8 mouse cellular contexts compared by ENCODE assay signal in the genomic region with DNA sequence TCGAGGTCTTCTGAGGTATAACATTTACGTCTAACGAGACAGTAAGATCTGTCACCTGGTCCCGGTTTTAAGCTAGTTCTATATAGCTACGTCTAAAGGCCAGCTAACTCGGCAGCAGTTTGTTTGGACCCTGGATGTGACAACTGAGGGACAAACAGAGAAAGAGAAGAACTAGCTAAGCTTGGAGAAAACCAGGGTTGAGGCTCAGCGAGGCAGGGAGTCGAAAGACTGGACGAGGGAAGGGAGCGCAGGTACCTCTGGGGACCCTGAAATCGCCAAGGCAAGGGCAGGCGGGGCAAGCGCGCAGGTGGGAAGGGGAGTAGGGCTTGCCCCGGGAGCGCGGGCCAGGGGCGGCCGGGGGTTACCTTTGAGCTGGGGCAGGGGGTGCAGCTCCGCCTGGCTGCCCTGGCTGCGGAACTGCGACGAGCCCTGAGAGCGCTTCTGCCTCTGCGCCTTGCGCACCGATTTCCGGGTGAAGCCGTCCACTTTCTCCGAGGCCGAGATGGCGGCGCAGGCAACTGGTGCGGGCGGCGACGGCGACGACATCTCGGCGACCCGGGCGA. TPM values are rescaled to one million over a fixed set of nuclear protein-coding genes. Genes with fewer than 3 reads are reported as not detected.
DNase-seq lines count a peak whose midpoint lies in the region; ATAC-seq and TF ChIP-seq lines count a peak whose summit lies in the region.

No protein-coding gene starts in this region.

- peak overlapping the region; percentile 78 for H3K27ac ChIP-seq in liver, embryonic 14.5 days
- peak overlapping the region; percentile 84 for H3K27ac ChIP-seq in neural tube, embryonic 13.5 days (replicated peaks)

- H3K9me3 ChIP-seq in liver, embryonic 14.5 days (ENCODE audit: control insufficient read depth, low read length) = no peaks in the 10 kb centered on the region
- H3K9me3 ChIP-seq in neural tube, embryonic 13.5 days = no peaks in the 10 kb centered on the region

- intact Hi-C loops in left cerebral cortex, postnatal 36 days (cut with DNase I) = loop anchor here (1.0 to 10.0 kb wide), 3 partner anchors 81 to 326 kb away; a partner anchor contains a TSS

- H3K36me3 ChIP-seq in liver, embryonic 14.5 days (replicated peaks; ENCODE audit: control insufficient read depth, insufficient read depth, low read depth) = no peaks in the 10 kb centered on the region
- no peaks in the 10 kb centered on the region for H3K36me3 ChIP-seq in neural tube, embryonic 13.5 days

- peak overlapping the region; percentile 89 for H3K9ac ChIP-seq in liver, embryonic 14.5 days (replicated peaks)
- peak overlapping the region; percentile 77 for H3K9ac ChIP-seq in neural tube, embryonic 13.5 days

- no peak for ATAC-seq in liver, embryonic 14.5 days (ENCODE audit: insufficient read depth)
- no peak for ATAC-seq in neural tube, embryonic 13.5 days (ENCODE audit: low read depth)

- no peak for TF ChIP-seq EP300 in liver, embryonic 14.5 days (IDR thresholded peaks at IDR 0.05; ENCODE audit: low read depth)

- TF ChIP-seq CTCF in liver, embryonic 14.5 days (IDR thresholded peaks at IDR 0.05; ENCODE audit: low read depth) = no peak

- H3K4me3 ChIP-seq in liver, embryonic 14.5 days (ENCODE audit: insufficient read depth in 1 of 2, low read depth in 2 of 2, low read length in 2 of 2) = peak overlapping the region; percentile 90 to 99
- peak overlapping the region; percentile 65 for H3K4me3 ChIP-seq in neural tube, embryonic 13.5 days

- H3K4me2 ChIP-seq in liver, embryonic 14.5 days (ENCODE audit: low read depth) = peak overlapping the region; percentile 75
- peak overlapping the region; percentile 65 for H3K4me2 ChIP-seq in neural tube, embryonic 13.5 days

- no peaks in the 10 kb centered on the region for H3K27me3 ChIP-seq in liver, embryonic 14.5 days (ENCODE audit: control insufficient read depth, insufficient read depth, low read length)
- peaks cover 4% of the 10 kb centered on the region; the same call in 1 of the 2 replicates for H3K27me3 ChIP-seq in neural tube, embryonic 13.5 days

- WGBS in liver, embryonic 14.5 days (ENCODE audit: insufficient replicate concordance) = under 1% methylated on average over 43 of the region's 43 CpGs
- WGBS in neural tube, embryonic 13.5 days = under 1% methylated on average over 41 of the region's 43 CpGs

- H3K4me1 ChIP-seq in liver, embryonic 14.5 days (replicated peaks; ENCODE audit: control insufficient read depth in 2 of 2, insufficient read depth in 2 of 2, low read length in 1 of 2) = peaks cover 8% of the 10 kb centered on the region in 2 experiments; a peak in 2 of 4 replicates
- H3K4me1 ChIP-seq in neural tube, embryonic 13.5 days (replicated peaks) = peaks cover 19% of the 10 kb centered on the region

- peak; percentile 57 to 70 for DNase-seq in left cerebral cortex, postnatal 36 days (ENCODE audit: low spot score in 2 of 2)
- DNase-seq in left cerebral cortex, adult 11 months (ENCODE audit: low spot score) = no peak
- DNase-seq in cerebellum, adult 9-11 months = peak; percentile 61
- peak; percentile 97 for DNase-seq in heart, adult 11 months
- DNase-seq in kidney, adult 18-20 months = peak; percentile 63
- DNase-seq in liver, embryonic 14.5 days (ENCODE audit: low read depth in 3 of 3, low spot score in 3 of 3) = peak in 1 of 3 experiments; percentile 23
- peak; percentile 85 for DNase-seq in thymus, postnatal 14 days

RNA-seq across cellular contexts. Expression of a gene that starts 7.1 kb away (rescaled TPM):
- total RNA-seq in left cerebral cortex, postnatal 36 days (2021) = 10 to 100 TPM; 89.0 to 95.7 TPM
- polyA plus RNA-seq in liver, embryonic 14.5 days (2012; rRNA removed) = 16.4 and 23.8 TPM in 2 replicates
- 21.0 and 23.8 TPM in 2 replicates for polyA plus RNA-seq in liver, embryonic 14.5 days (2014; fragmentation: Nextera tagmentation; extraction: Ambion mirVana)
- polyA plus RNA-seq in neural tube, embryonic 13.5 days (2015; fragmentation: Nextera tagmentation; extraction: Ambion mirVana) = 8.6 and 8.7 TPM in 2 replicates
